Mouse (Mus musculus) heart, adult 2 months (tissue): ENCODE measurements at regions not wholly inside any gene's neighbourhood (a gene's known extent, or its start where the extent isn't known, plus 50 kb on each side); places are given as distances from the start of the nearest gene placed in this dataset.

Experiments used
- DNase-seq, 2 experiments: peaks; one replicate each; pipeline ENCODE4 v3.0.0; 2021
- H3K27ac ChIP-seq: fragments of 200-600 bp; 2 replicates; pipeline ENCODE4 v1.8.1; 2022
- H3K27me3 ChIP-seq: fragments of 200-500 bp; 2 replicates; pipeline ENCODE4 v1.6.1; 2012; ENCODE audit warnings: mild to moderate bottlenecking, low read length, inconsistent platforms, mixed read lengths; ENCODE audit not compliant: control insufficient read depth, insufficient read depth
- H3K36me3 ChIP-seq: fragments of 200-500 bp; 2 replicates; pipeline ENCODE4 v1.6.1; 2012; ENCODE audit warnings: low read length, inconsistent platforms; ENCODE audit not compliant: control insufficient read depth, insufficient read depth
- H3K4me1 ChIP-seq: fragments of 200-500 bp; 2 replicates; pipeline ENCODE4 v1.6.1; 2011; ENCODE audit warnings: low read length; ENCODE audit not compliant: control insufficient read depth, insufficient read depth
- H3K4me3 ChIP-seq: fragments of 200-600 bp; 2 replicates; pipeline ENCODE4 v1.8.1; 2022
- H3K79me2 ChIP-seq: fragments of 200-500 bp; replicated peaks from 2 replicates; pipeline ENCODE4 v1.6.1; 2012; ENCODE audit warnings: mild to moderate bottlenecking, inconsistent platforms, low read length, moderate library complexity, mixed read lengths; ENCODE audit not compliant: control insufficient read depth, insufficient read depth
- H3K9ac ChIP-seq: fragments of 200-500 bp; 2 replicates; pipeline ENCODE4 v1.6.1; 2012; ENCODE audit warnings: low read depth, mild to moderate bottlenecking, control low read depth, inconsistent platforms, low read length, mixed read lengths
- CTCF ChIP-seq: fragments of 200-600 bp; IDR thresholded peaks from 2 replicates; pipeline ENCODE4 v1.8.1; 2022; ENCODE audit warnings: antibody characterized with exemption, mild to moderate bottlenecking, moderate library complexity
- EP300 ChIP-seq: fragments of 200-500 bp; IDR thresholded peaks from 2 replicates; pipeline ENCODE4 v1.6.1; 2011; ENCODE audit warnings: low read depth, low read length, control low read depth; ENCODE audit not compliant: insufficient read depth
- POLR2A ChIP-seq: fragments of 200-500 bp; IDR thresholded peaks from 2 replicates; pipeline ENCODE4 v1.6.1; 2011; ENCODE audit warnings: mild to moderate bottlenecking, low read depth, low read length, control low read depth; ENCODE audit not compliant: insufficient read depth
- WGBS: fragments of 180-500 bp; shearing (Covaris S2); methylation state at CpG from one replicate; pipeline ENCODE4 v1.1.7; 2018; 5-methylcytosine and 5-hydroxymethylcytosine counted together
- intact Hi-C: fragments of 180-260 bp; cut with DNase I; formaldehyde crosslinking; loops from one replicate; pipeline ENCODE4 v1.15.1; 2025

DNA sequence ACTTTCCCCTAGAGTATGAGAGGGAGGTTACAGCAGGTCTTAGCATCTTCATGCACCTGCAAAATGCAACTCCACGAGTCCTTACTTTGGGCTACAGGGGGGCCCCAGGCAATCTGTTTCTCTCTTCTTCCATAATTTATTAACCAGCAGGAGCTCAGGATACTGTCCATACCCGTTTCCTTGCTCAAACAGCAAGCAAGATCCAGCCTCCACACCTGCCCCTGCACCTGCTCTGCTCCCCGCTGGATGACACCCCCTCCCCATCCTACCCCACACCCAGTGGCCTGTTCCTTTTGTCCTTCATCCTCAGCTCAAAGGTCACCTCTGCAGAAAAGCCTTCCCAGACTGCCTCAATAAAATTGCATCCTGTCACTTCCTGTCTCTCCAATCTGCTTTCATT, 56.1 kb upstream of the Shb start:
- intact Hi-C loops: no loop called here
- H3K79me2 ChIP-seq: no peaks in the 10 kb centered on the region
- WGBS: 48% methylated on average over 3 of the region's 3 CpGs
- no peaks in the 10 kb centered on the region for H3K36me3 ChIP-seq
- H3K9ac ChIP-seq: no peak overlapping the region
- no peaks in the 10 kb centered on the region for H3K4me1 ChIP-seq
- H3K27ac ChIP-seq: no peak overlapping the region
- TF ChIP-seq EP300: no peak
- no peak for TF ChIP-seq CTCF
- no peak for TF ChIP-seq POLR2A
- H3K4me3 ChIP-seq: no peak overlapping the region
- no peak for DNase-seq
- no peaks in the 10 kb centered on the region for H3K27me3 ChIP-seq

DNA sequence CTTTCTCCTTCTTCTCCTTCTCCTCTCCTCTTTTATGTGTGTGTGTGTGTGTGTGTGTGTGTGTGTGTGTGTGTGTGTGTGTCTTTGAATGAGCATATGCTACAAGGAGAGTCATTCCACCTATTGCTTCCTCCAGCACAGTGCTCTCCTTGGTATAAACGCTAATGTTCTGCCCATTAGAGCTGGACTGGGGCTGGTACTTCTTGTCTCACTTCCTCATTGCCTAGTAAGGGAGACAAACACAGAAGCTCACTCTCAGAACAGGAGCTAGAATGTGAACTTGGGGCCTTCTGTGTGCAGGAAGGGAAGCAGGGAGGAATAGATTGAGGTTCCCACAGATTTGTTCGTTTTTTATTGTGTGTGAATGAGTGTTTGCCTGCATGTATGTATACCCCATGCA, 54.9 kb upstream of the Shb start:
- H3K27ac ChIP-seq: no peak overlapping the region
- H3K4me3 ChIP-seq: no peak overlapping the region
- no peaks in the 10 kb centered on the region for H3K79me2 ChIP-seq
- TF ChIP-seq EP300 (no peak), POLR2A (no peak), CTCF (no peak)
- intact Hi-C loops: no loop called here
- no peaks in the 10 kb centered on the region for H3K27me3 ChIP-seq
- 66% methylated on average over 2 of the region's 2 CpGs for WGBS
- no peak overlapping the region for H3K9ac ChIP-seq
- no peaks in the 10 kb centered on the region for H3K36me3 ChIP-seq
- DNase-seq: no peak
- no peaks in the 10 kb centered on the region for H3K4me1 ChIP-seq

GRCm38 (mm10) chr4:45586310-45586709, 54.0 kb upstream of the Shb start:
- H3K79me2 ChIP-seq: no peaks in the 10 kb centered on the region
- no peak overlapping the region for H3K4me3 ChIP-seq
- WGBS: 51% methylated on average over 2 of the region's 2 CpGs
- intact Hi-C loops: no loop called here
- H3K9ac ChIP-seq: no peak overlapping the region
- DNase-seq: no peak
- no peaks in the 10 kb centered on the region for H3K4me1 ChIP-seq
- no peak overlapping the region for H3K27ac ChIP-seq
- H3K36me3 ChIP-seq: no peaks in the 10 kb centered on the region
- TF ChIP-seq POLR2A (no peak), CTCF (no peak), EP300 (no peak)
- H3K27me3 ChIP-seq: no peaks in the 10 kb centered on the region

- H3K27ac ChIP-seq: no peak overlapping the region
- no peaks in the 10 kb centered on the region for H3K4me1 ChIP-seq
- WGBS: 66% methylated on average over 8 of the region's 8 CpGs
- intact Hi-C loops: no loop called here
- no peaks in the 10 kb centered on the region for H3K79me2 ChIP-seq
- H3K4me3 ChIP-seq: no peak overlapping the region
- TF ChIP-seq EP300: no peak
- no peak for TF ChIP-seq CTCF
- TF ChIP-seq POLR2A: no peak
- H3K36me3 ChIP-seq: no peaks in the 10 kb centered on the region
- no peak for DNase-seq
- no peak overlapping the region for H3K9ac ChIP-seq
- H3K27me3 ChIP-seq: no peaks in the 10 kb centered on the region
Measured at GRCm38 (mm10) chr4:45585188-45585820, 53.0 kb upstream of the Shb start.

DNA sequence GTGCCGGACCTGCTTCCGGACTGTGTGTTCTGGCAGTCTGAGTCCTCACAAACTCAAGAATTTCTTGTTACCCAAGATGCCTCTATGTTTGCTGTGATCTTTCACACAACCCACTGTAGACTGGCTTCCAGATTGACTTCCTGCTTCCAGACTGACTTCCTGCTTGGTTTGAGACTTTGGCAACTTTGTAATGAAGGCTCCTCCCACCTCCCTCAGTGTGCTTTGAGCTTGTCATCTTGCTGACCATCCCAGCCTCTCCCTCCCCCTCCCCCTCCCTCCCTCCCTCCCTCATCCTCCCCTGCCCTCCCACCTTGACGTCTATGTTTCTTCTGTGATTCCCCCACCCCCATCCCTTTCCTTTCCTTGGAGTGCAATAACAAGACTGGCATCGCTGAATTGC, 51.7 kb upstream of the Shb start:
- H3K4me3 ChIP-seq: no peak overlapping the region
- H3K27ac ChIP-seq: no peak overlapping the region
- 62% methylated on average over 4 of the region's 4 CpGs for WGBS
- H3K79me2 ChIP-seq: no peaks in the 10 kb centered on the region
- no peak for DNase-seq
- no peaks in the 10 kb centered on the region for H3K36me3 ChIP-seq
- intact Hi-C loops: no loop called here
- no peak overlapping the region for H3K9ac ChIP-seq
- TF ChIP-seq CTCF (no peak), POLR2A (no peak), EP300 (no peak)
- H3K4me1 ChIP-seq: no peaks in the 10 kb centered on the region
- H3K27me3 ChIP-seq: no peaks in the 10 kb centered on the region

DNA sequence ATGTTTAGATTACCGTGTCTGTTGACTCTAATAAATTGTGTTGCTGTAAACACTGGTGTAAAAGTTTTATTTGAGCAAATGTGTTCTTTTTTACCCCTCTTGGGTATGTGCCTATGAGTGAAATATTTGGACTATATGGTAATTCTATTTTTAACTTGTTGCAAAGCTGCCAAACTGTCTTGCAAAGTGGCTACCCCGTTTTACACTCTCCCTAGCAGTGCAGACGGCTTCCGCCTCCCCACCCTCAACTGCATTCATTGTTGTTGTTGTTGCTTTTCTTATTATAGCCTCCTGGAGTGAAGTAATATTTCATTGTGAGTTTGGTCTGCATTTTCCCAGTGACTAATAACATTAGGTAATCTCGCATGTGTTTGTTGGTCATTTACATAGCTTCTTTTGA, 50.2 kb upstream of the Shb start:
- TF ChIP-seq EP300 (no peak), CTCF (no peak), POLR2A (no peak)
- Histone ChIP-seq H3K9ac (no peak overlapping the region), H3K79me2 (no peaks in the 10 kb centered on the region), H3K27me3 (no peaks in the 10 kb centered on the region), H3K36me3 (no peaks in the 10 kb centered on the region), H3K4me1 (no peaks in the 10 kb centered on the region), H3K27ac (no peak overlapping the region), H3K4me3 (no peak overlapping the region)
- DNase-seq: no peak
- intact Hi-C loops: no loop called here
- 37% methylated on average over 5 of the region's 5 CpGs for WGBS
